9 mouse cellular contexts compared by ENCODE assay signal in the genomic region with DNA sequence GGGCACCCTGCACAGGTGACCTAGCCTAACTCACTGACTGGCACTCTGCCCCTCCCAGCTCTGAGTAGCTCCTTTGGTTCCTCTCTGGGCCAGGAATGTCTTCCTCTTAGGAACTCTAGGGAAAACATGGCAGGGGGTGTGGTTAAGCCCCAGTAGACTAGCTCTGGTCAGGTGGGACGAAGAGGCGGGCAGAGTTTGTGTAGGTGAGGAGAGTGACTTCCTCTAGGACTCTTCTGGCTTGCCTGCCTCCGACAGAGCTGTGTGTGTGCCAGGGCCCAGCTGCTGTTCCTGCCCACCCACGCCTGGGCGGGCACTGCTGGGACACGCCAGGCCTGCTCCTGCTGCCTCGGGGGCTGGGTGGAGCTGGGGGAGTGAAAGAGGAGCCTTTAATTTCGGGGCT. TPM values are rescaled to one million over a fixed set of nuclear protein-coding genes. Genes with fewer than 3 reads are reported as not detected.
DNase-seq lines count a peak whose midpoint lies in the region; ATAC-seq lines count a peak whose summit lies in the region.
"Had no signal": no experiment of that assay in that cellular context is flagged by ENCODE, and none has a peak within 500 bp of the region (broad histone marks: within the 10 kb centered on the region; RNA-seq: fewer than 3 reads in every experiment).

No protein-coding gene starts in this region.

- intact Hi-C loops in heart, postnatal 36 days (cut with DNase I) = loop anchor here (2.0 kb wide), 1 partner anchor 76 kb away; no protein-coding TSS in a partner anchor

- H3K9ac ChIP-seq in heart, embryonic 16.5 days (ENCODE audit: low read length) = 0 out of 2 replicates have a peak overlapping the region, but pooled peaks have one; percentile 8
- H3K9ac ChIP-seq in forebrain, embryonic 13.5 days = peak overlapping the region; percentile 98
- peak overlapping the region; percentile 94; the same call in 1 of the 2 replicates for H3K9ac ChIP-seq in kidney, embryonic 16.5 days (replicated peaks; ENCODE audit: low read length)

- no peak overlapping the region for H3K27ac ChIP-seq in heart, embryonic 16.5 days (ENCODE audit: low read length)
- peak overlapping the region; percentile 87 for H3K27ac ChIP-seq in forebrain, embryonic 13.5 days
- H3K27ac ChIP-seq in kidney, embryonic 16.5 days (ENCODE audit: low read length) = peak overlapping the region; percentile 34; the same call in 1 of the 2 replicates

- H3K4me2 ChIP-seq in heart, embryonic 16.5 days (ENCODE audit: low read depth, low read length) = peak overlapping the region; percentile 69
- peak overlapping the region; percentile 89 for H3K4me2 ChIP-seq in forebrain, embryonic 13.5 days
- peak overlapping the region; percentile 58 for H3K4me2 ChIP-seq in kidney, embryonic 16.5 days (replicated peaks; ENCODE audit: low read depth, low read length)

- H3K4me1 ChIP-seq in heart, embryonic 16.5 days (ENCODE audit: control insufficient read depth, insufficient read depth, low read length) = peaks cover 22% of the 10 kb centered on the region
- peaks cover 67% of the 10 kb centered on the region for H3K4me1 ChIP-seq in forebrain, embryonic 13.5 days
- H3K4me1 ChIP-seq in kidney, embryonic 16.5 days (ENCODE audit: insufficient read depth, low read length) = peaks cover 44% of the 10 kb centered on the region

- DNase-seq in heart, postnatal 36 days = no peak
- peak; percentile 68 for DNase-seq in lung, postnatal 10 days
- no peak for DNase-seq in cerebellum, postnatal 10 days
- no peak for DNase-seq in ovary, postnatal 10 days (ENCODE audit: low spot score)
- DNase-seq in thymus, postnatal 4 days = no peak

- no peaks in the 10 kb centered on the region for H3K27me3 ChIP-seq in heart, embryonic 16.5 days (ENCODE audit: control insufficient read depth, insufficient read depth, low read length)
- 0 out of 2 replicates have a peak, but pooled peaks cover 3% of the 10 kb centered on the region for H3K27me3 ChIP-seq in forebrain, embryonic 13.5 days
- no peaks in the 10 kb centered on the region; the same call in 1 of the 2 replicates for H3K27me3 ChIP-seq in kidney, embryonic 16.5 days (ENCODE audit: insufficient read depth, low read length)

- no peak overlapping the region for H3K4me3 ChIP-seq in heart, embryonic 16.5 days (ENCODE audit: low read length)
- H3K4me3 ChIP-seq in forebrain, embryonic 13.5 days = peak overlapping the region; percentile 79
- peak overlapping the region; percentile 73 for H3K4me3 ChIP-seq in kidney, embryonic 16.5 days (ENCODE audit: low read length)
- H3K4me3 ChIP-seq: erythroblast, embryonic 14.5 days had no signal

- no peak for ATAC-seq in heart, embryonic 16.5 days (replicated peaks; ENCODE audit: extremely low read depth, insufficient read depth, low FRiP score)
- no peak for ATAC-seq in forebrain, embryonic 13.5 days
- ATAC-seq in kidney, embryonic 16.5 days (ENCODE audit: low FRiP score, low TSS enrichment) = peak; percentile 46; the same call in 1 of the 2 replicates

- H3K36me3 ChIP-seq in heart, embryonic 16.5 days (ENCODE audit: control insufficient read depth, insufficient read depth) = peaks cover 7% of the 10 kb centered on the region; the same call in 1 of the 2 replicates
- H3K36me3 ChIP-seq in forebrain, embryonic 13.5 days (ENCODE audit: poor library complexity, severe bottlenecking) = peaks cover 10% of the 10 kb centered on the region
- peaks cover 10% of the 10 kb centered on the region; the same call in 1 of the 2 replicates for H3K36me3 ChIP-seq in kidney, embryonic 16.5 days (ENCODE audit: insufficient read depth, low read length)

- H3K9me3 ChIP-seq in heart, embryonic 16.5 days (replicated peaks; ENCODE audit: control insufficient read depth, low read length) = no peaks in the 10 kb centered on the region
- H3K9me3 ChIP-seq in forebrain, embryonic 13.5 days (replicated peaks) = no peaks in the 10 kb centered on the region
- no peaks in the 10 kb centered on the region; the same call in 1 of the 2 replicates for H3K9me3 ChIP-seq in kidney, embryonic 16.5 days (ENCODE audit: low read length)

- WGBS in heart, embryonic 16.5 days = 61% methylated on average over 8 of the region's 8 CpGs
- 34% methylated on average over 8 of the region's 8 CpGs for WGBS in forebrain, embryonic 13.5 days
- 50% methylated on average over 8 of the region's 8 CpGs for WGBS in kidney, embryonic 16.5 days

RNA-seq across cellular contexts. Expression of gene Efnb1, which starts 5.1 kb away (rescaled TPM):
- polyA plus RNA-seq in heart, embryonic 16.5 days (2015; fragmentation: Nextera tagmentation; extraction: Ambion mirVana) = 17.4 and 19.4 TPM in 2 replicates
- total RNA-seq in heart, postnatal 36 days (2021) = 10 to 100 TPM; 17.4 to 27.6 TPM
- 67.6 and 71.9 TPM in 2 replicates for polyA plus RNA-seq in forebrain, embryonic 13.5 days (2015; fragmentation: Nextera tagmentation; extraction: Ambion mirVana)
- polyA plus RNA-seq in kidney, embryonic 16.5 days (2015; fragmentation: Nextera tagmentation; extraction: Ambion mirVana) = 57.0 and 59.1 TPM in 2 replicates

Comparison
In these comparisons a context has a peak if more than half of its experiments do, and no peak if none do; other contexts are left out.
1. H3K9ac ChIP-seq: peak in every context shown above with its lines; median percentile 98 in forebrain, embryonic 13.5 days; 94 in kidney, embryonic 16.5 days; 8 in heart, embryonic 16.5 days.